26 mouse cellular contexts compared by ENCODE assay signal in genomic region chr15:60728754-60729153, GRCm38 (mm10).
A peak's percentile ranks its signal among the peaks of the same experiment; 100 is the strongest.
DNase-seq lines count a peak whose midpoint lies in the region; ATAC-seq and TF ChIP-seq lines count a peak whose summit lies in the region.
"Had no signal": no experiment of that assay in that cellular context is flagged by ENCODE, and none has a peak within 500 bp of the region (broad histone marks: within the 10 kb centered on the region; RNA-seq: fewer than 3 reads in every experiment).

No protein-coding gene starts in this region.

- H3K4me1 ChIP-seq in kidney, embryonic 16.5 days (ENCODE audit: insufficient read depth, low read length) = 0 out of 2 replicates have a peak, but pooled peaks cover 5% of the 10 kb centered on the region
- peaks cover 5% of the 10 kb centered on the region; the same call in 1 of the 2 replicates for H3K4me1 ChIP-seq in forebrain, embryonic 12.5 days
- H3K4me1 ChIP-seq in forebrain, postnatal 0 days (ENCODE audit: insufficient read depth) = no peaks in the 10 kb centered on the region
- H3K4me1 ChIP-seq: heart, embryonic 12.5 days; liver, embryonic 15.5 days had no signal

- WGBS in kidney, embryonic 16.5 days = 50% methylated on average over 9 of the region's 9 CpGs
- 21% methylated on average over 9 of the region's 9 CpGs for WGBS in forebrain, embryonic 12.5 days
- WGBS in forebrain, postnatal 0 days = 11% methylated on average over 9 of the region's 9 CpGs

- TF ChIP-seq CTCF in brain, embryonic 14.5 days (IDR thresholded peaks at IDR 0.05; ENCODE audit: borderline replicate concordance, extremely low read depth, insufficient read depth, insufficient read length) = no peak
- no peak for TF ChIP-seq CTCF in forebrain, postnatal 0 days (IDR thresholded peaks at IDR 0.05; ENCODE audit: low read depth)

- peak; percentile 53; the same call in 1 of the 2 replicates for ATAC-seq in kidney, embryonic 16.5 days (ENCODE audit: low FRiP score, low TSS enrichment)
- ATAC-seq in forebrain, embryonic 12.5 days (ENCODE audit: low FRiP score) = peak; percentile 63; the same call in 1 of the 2 replicates
- ATAC-seq in forebrain, postnatal 0 days = no peak
- ATAC-seq: CD4-positive, CD25-positive, alpha-beta regulatory T cell, adult 4 months; intestine, postnatal 0 days; midbrain, embryonic 16.5 days had no signal

- H3K27ac ChIP-seq in kidney, embryonic 16.5 days (ENCODE audit: low read length) = peak overlapping the region; percentile 7; the same call in 1 of the 2 replicates
- peak overlapping the region; percentile 58; the same call in 1 of the 2 replicates for H3K27ac ChIP-seq in forebrain, embryonic 12.5 days
- H3K27ac ChIP-seq in forebrain, postnatal 0 days (ENCODE audit: low read depth, low read length) = no peak overlapping the region
- H3K27ac ChIP-seq: gastrocnemius, adult 2 months; heart, adult 2 months; hindbrain, embryonic 14.5 days; limb, embryonic 12.5 days; liver, embryonic 15.5 days had no signal

- DNase-seq in kidney, postnatal 36 days = no peak
- DNase-seq in brain, embryonic 14.5 days (ENCODE audit: low read depth) = peak; percentile 81
- no peak for DNase-seq in forebrain, postnatal 0 days
- no peak for DNase-seq in heart, adult 11 months
- DNase-seq in right cerebral cortex, postnatal 4 days = no peak
- DNase-seq: adrenal gland, postnatal 25 days; cerebellum, adult 2 months; cerebellum, postnatal 14 days; gastrocnemius, adult 2 months; gastrocnemius, postnatal 36 days; heart, adult 2 months; layer of hippocampus, adult 9-11 months; lung, embryonic 14.5 days; thymus, adult 2 months; thymus, postnatal 4 days had no signal

- TF ChIP-seq POLR2A in brain, embryonic 14.5 days (IDR thresholded peaks at IDR 0.05; ENCODE audit: borderline replicate concordance, extremely low read depth, insufficient read depth, insufficient read length, poor library complexity, severe bottlenecking) = no peak

- H3K4me2 ChIP-seq in kidney, embryonic 16.5 days (replicated peaks; ENCODE audit: low read depth, low read length) = peak overlapping the region; percentile 34
- H3K4me2 ChIP-seq in forebrain, embryonic 12.5 days = no peak overlapping the region
- peak overlapping the region; percentile 13; the same call in 1 of the 2 replicates for H3K4me2 ChIP-seq in forebrain, postnatal 0 days (ENCODE audit: low read depth)
- H3K4me2 ChIP-seq: heart, embryonic 12.5 days; hindbrain, embryonic 14.5 days; limb, embryonic 12.5 days; liver, embryonic 15.5 days; lung, embryonic 14.5 days; midbrain, embryonic 11.5 days had no signal

- H3K9ac ChIP-seq in kidney, embryonic 16.5 days (replicated peaks; ENCODE audit: low read length) = no peak overlapping the region
- no peak overlapping the region for H3K9ac ChIP-seq in forebrain, embryonic 12.5 days
- H3K9ac ChIP-seq in forebrain, postnatal 0 days = no peak overlapping the region
- H3K9ac ChIP-seq: heart, embryonic 12.5 days; hindbrain, embryonic 14.5 days; limb, embryonic 12.5 days; liver, embryonic 15.5 days; lung, embryonic 14.5 days had no signal

- H3K36me3 ChIP-seq in kidney, embryonic 16.5 days (ENCODE audit: insufficient read depth, low read length) = no peaks in the 10 kb centered on the region
- no peaks in the 10 kb centered on the region for H3K36me3 ChIP-seq in forebrain, embryonic 12.5 days (replicated peaks)
- no peaks in the 10 kb centered on the region for H3K36me3 ChIP-seq in forebrain, postnatal 0 days (ENCODE audit: insufficient read depth)
- H3K36me3 ChIP-seq: heart, embryonic 12.5 days; limb, embryonic 12.5 days; liver, embryonic 15.5 days had no signal

- H3K9me3 ChIP-seq in kidney, embryonic 16.5 days (ENCODE audit: low read length) = no peaks in the 10 kb centered on the region
- no peaks in the 10 kb centered on the region for H3K9me3 ChIP-seq in forebrain, embryonic 12.5 days
- H3K9me3 ChIP-seq in forebrain, postnatal 0 days (ENCODE audit: low read length) = no peaks in the 10 kb centered on the region
- H3K9me3 ChIP-seq: heart, embryonic 12.5 days; limb, embryonic 12.5 days; liver, embryonic 15.5 days had no signal

- 0 out of 2 replicates have a peak overlapping the region, but pooled peaks have one; percentile 1 for H3K4me3 ChIP-seq in kidney, embryonic 16.5 days (ENCODE audit: low read length)
- H3K4me3 ChIP-seq in forebrain, embryonic 12.5 days (replicated peaks) = no peak overlapping the region
- no peak overlapping the region for H3K4me3 ChIP-seq in forebrain, postnatal 0 days (ENCODE audit: low read depth, low read length)
- H3K4me3 ChIP-seq: erythroblast, embryonic 14.5 days; gastrocnemius, adult 2 months; heart, adult 2 months; heart, embryonic 12.5 days; limb, embryonic 12.5 days; liver, embryonic 15.5 days had no signal

- H3K27me3 ChIP-seq in kidney, embryonic 16.5 days (ENCODE audit: insufficient read depth, low read length) = no peaks in the 10 kb centered on the region
- no peaks in the 10 kb centered on the region for H3K27me3 ChIP-seq in forebrain, embryonic 12.5 days
- H3K27me3 ChIP-seq in forebrain, postnatal 0 days (ENCODE audit: insufficient read depth, low read length) = no peaks in the 10 kb centered on the region
- H3K27me3 ChIP-seq: heart, embryonic 12.5 days; limb, embryonic 12.5 days; liver, embryonic 15.5 days had no signal
